Mouse (Mus musculus) liver, embryonic 11.5 days (tissue): ENCODE data around the gene Ccdc65. TPM values are rescaled to one million over a fixed set of nuclear protein-coding genes. Genes with fewer than 3 reads are reported as not detected.

Experiments used
- ATAC-seq: fragments of 200-750 bp; cut with Nextera tagmentation; replicated peaks from 2 replicates; pipeline ENCODE4 v1.8.0; 2017; ENCODE audit warnings: moderate number of reproducible peaks, mild to moderate bottlenecking, moderate TSS enrichment, moderate library complexity; ENCODE audit not compliant: low FRiP score
- DNase-seq: peaks from one replicate; pipeline ENCODE4 v3.0.0-alpha.2; 2017; ENCODE audit warnings: low spot score
- H3K27ac ChIP-seq: fragments of 300-500 bp; sonication (generic); 2 replicates; pipeline ENCODE4 v1.5.1; 2014; ENCODE audit warnings: mild to moderate bottlenecking, low read depth, low read length, control low read depth
- H3K27me3 ChIP-seq: fragments of 300-500 bp; sonication (generic); replicated peaks from 2 replicates; pipeline ENCODE4 v1.6.1; 2014; ENCODE audit warnings: low read length, mixed read lengths; ENCODE audit not compliant: control insufficient read depth, insufficient read depth
- H3K36me3 ChIP-seq: fragments of 300-500 bp; sonication (generic); 2 replicates; pipeline ENCODE4 v1.6.1; 2014; ENCODE audit warnings: mild to moderate bottlenecking, low read length, moderate library complexity, mixed read lengths; ENCODE audit not compliant: control insufficient read depth, insufficient read depth
- H3K4me1 ChIP-seq: fragments of 300-500 bp; sonication (generic); replicated peaks from 2 replicates; pipeline ENCODE4 v1.6.1; 2014; ENCODE audit warnings: low read length, mixed read lengths; ENCODE audit not compliant: control insufficient read depth, insufficient read depth
- H3K4me2 ChIP-seq: fragments of 300-500 bp; sonication (generic); 2 replicates; pipeline ENCODE4 v1.6.1; 2014; ENCODE audit warnings: mild to moderate bottlenecking, control low read depth, moderate library complexity
- H3K4me3 ChIP-seq: fragments of 300-500 bp; sonication (generic); 2 replicates; pipeline ENCODE4 v1.5.1; 2014; ENCODE audit warnings: low read depth, low read length, control low read depth
- H3K9ac ChIP-seq: fragments of 300-500 bp; sonication (generic); 2 replicates; pipeline ENCODE4 v1.6.1; 2014; ENCODE audit warnings: low read depth, low read length, control low read depth
- H3K9me3 ChIP-seq: fragments of 300-500 bp; sonication (generic); 2 replicates; pipeline ENCODE4 v1.6.1; 2016; ENCODE audit warnings: low read length, inconsistent platforms, mixed read lengths; ENCODE audit not compliant: control insufficient read depth
- WGBS: fragments of 180-500 bp; shearing (Covaris S2); extraction: QIAGEN DNeasy Blood & Tissue Kit; methylation state at CpG from one replicate; pipeline ENCODE4 v1.1.7; 2014; 5-methylcytosine and 5-hydroxymethylcytosine counted together
- polyA plus RNA-seq: library from polyadenylated mRNA; unstranded; fragments of >200 nt; fragmentation: Nextera tagmentation; extraction: Ambion mirVana; gene quantifications from 2 replicates; pipeline ENCODE4 v1.2.1, GENCODE M21; 2014

The Ccdc65 gene
- polyA plus RNA-seq, 1 experiment from 2014 or later: 0.19 TPM

GRCm38 (mm10) chr15:98674994-98675545 is 32.9 kb upstream of the Ccdc65 start:
- Histone ChIP-seq H3K4me3 (no peak overlapping the region), H3K36me3 (no peaks in the 10 kb centered on the region), H3K4me2 (no peak overlapping the region), H3K27ac (no peak overlapping the region), H3K9ac (no peak overlapping the region), H3K9me3 (no peaks in the 10 kb centered on the region), H3K27me3 (peaks cover 43% of the 10 kb centered on the region), H3K4me1 (peaks cover 12% of the 10 kb centered on the region)
- WGBS: 37% methylated on average over 11 of the region's 11 CpGs
- no peak for DNase-seq
- no peak for ATAC-seq

GRCm38 (mm10) chr15:98675634-98676250 is 32.3 kb upstream of the Ccdc65 start:
- ATAC-seq (no peak), DNase-seq (no peak)
- no peak overlapping the region for H3K27ac ChIP-seq
- H3K4me1 ChIP-seq: peaks cover 12% of the 10 kb centered on the region
- no peaks in the 10 kb centered on the region for H3K36me3 ChIP-seq
- H3K27me3 ChIP-seq: peaks cover 43% of the 10 kb centered on the region
- peak overlapping the region; percentile 9; the same call in 1 of the 2 replicates for H3K4me2 ChIP-seq
- H3K9ac ChIP-seq: no peak overlapping the region
- 12% methylated on average over 14 of the region's 14 CpGs for WGBS
- no peaks in the 10 kb centered on the region for H3K9me3 ChIP-seq
- no peak overlapping the region for H3K4me3 ChIP-seq

DNA sequence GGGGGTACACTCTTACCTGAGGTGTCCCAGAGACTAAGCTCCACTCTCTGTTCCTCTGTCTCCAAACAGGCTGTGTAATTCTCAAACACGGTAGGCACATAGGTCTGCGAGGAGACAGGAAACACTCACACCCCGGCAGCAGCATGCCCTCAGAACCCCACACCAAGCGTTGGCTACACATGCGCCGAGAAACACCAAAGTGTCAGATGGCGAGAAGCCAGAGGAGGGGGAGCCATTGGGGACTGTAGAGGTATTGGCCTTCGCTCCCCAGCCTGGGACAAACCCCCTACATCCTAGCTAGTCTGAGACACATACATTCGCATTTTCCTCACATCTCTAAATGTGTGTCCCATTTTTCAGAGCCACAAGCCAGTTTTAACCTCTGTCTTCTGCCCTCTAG is 31.5 kb upstream of the Ccdc65 start:
- H3K9ac ChIP-seq: no peak overlapping the region
- 7% methylated on average over 9 of the region's 9 CpGs for WGBS
- peaks cover 47% of the 10 kb centered on the region for H3K27me3 ChIP-seq

DNA sequence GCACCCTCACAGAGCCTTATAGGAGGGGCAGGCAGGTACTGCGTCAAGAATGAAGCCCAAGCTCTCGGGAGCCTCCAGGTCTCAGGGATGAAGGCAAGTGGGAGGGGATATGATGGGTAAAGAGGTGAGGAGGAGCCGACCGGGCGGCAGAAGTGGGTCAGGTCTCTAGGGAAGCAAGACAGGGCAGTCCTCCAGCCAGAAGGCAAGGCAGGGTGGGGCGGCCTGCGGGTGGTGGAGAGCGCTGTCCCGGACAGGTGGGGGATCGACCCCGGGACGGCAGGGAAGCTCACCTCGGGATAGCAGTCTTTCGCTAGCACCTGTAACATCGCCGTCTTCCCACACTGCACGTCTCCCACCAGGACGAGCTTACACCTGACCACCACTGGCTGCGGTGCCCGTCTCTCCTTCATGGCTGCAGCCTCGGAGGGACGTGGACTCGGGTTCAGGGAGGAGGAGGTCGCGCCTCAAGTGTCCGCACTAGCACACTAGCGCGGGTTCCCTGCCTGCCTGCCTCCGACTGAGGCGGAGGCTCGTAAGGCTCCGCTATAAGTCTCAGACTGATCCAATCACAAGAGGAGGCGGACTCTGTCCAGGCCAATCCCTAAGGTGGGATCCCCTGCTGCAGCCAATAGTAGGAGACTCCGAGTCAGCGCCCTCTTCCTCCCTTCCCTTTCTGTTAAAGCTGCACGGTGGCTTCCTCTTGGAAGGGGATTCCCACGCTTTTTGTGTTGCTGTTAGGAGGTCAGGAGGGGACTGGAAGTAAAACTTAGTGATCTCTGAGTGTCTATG is 30.9 kb upstream of the Ccdc65 start, which contains the start of gene Rnd1:
Gene Rnd1 (minus strand): TSS at position 522 of the 789 bp plus-strand sequence.
- ATAC-seq: peak; percentile 96
- peak within 1 kb of the TSS; percentile 82 for H3K4me2 ChIP-seq
- H3K27me3 ChIP-seq: peaks cover 47% of the 10 kb centered on the region
- H3K9me3 ChIP-seq: no peaks in the 10 kb centered on the region
- under 1% methylated on average over 37 of the region's 37 CpGs for WGBS
- DNase-seq: peak; percentile 77
- peak within 1 kb of the TSS; percentile 44 for H3K4me3 ChIP-seq
- H3K9ac ChIP-seq: peak within 1 kb of the TSS; percentile 23
- peaks cover 12% of the 10 kb centered on the region for H3K4me1 ChIP-seq
- no peak within 1 kb of the TSS for H3K27ac ChIP-seq
- H3K36me3 ChIP-seq: no peaks in the 10 kb centered on the region

More for the DNA sequence above, 31.5 kb upstream of the Ccdc65 start:
- Histone ChIP-seq H3K36me3 (no peaks in the 10 kb centered on the region), H3K4me1 (peaks cover 12% of the 10 kb centered on the region), H3K4me3 (peak overlapping the region; percentile 44), H3K4me2 (peak overlapping the region; percentile 82), H3K9me3 (no peaks in the 10 kb centered on the region), H3K27ac (no peak overlapping the region)
- DNase-seq (no peak), ATAC-seq (no peak)

DNA sequence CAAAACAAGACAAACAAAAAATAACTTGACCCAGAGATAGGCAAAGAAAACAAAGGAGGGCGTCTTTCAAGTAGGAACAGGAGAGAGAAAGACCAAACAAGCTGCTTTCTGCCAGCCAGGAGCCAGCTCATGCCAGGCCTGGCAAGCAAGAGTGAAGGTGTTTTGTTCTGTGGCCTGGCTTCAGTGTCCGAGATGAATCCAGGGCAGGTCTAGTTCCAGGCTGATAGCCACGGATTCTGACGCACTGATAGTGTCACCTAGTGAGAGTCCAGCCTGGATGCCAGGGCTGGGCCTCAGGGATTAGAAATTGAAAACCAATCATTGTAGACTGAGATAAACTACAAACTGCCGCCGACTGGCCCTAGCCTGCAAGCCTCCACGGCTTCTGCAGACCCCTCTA is 30.0 kb upstream of the Ccdc65 start:
- DNase-seq: no peak
- H3K27me3 ChIP-seq: peaks cover 47% of the 10 kb centered on the region
- H3K9ac ChIP-seq: no peak overlapping the region
- H3K4me1 ChIP-seq: peaks cover 12% of the 10 kb centered on the region
- H3K4me2 ChIP-seq: no peak overlapping the region
- H3K9me3 ChIP-seq: no peaks in the 10 kb centered on the region
- 54% methylated on average over 7 of the region's 7 CpGs for WGBS
- H3K36me3 ChIP-seq: no peaks in the 10 kb centered on the region
- no peak overlapping the region for H3K27ac ChIP-seq
- no peak overlapping the region for H3K4me3 ChIP-seq
- ATAC-seq: no peak

DNA sequence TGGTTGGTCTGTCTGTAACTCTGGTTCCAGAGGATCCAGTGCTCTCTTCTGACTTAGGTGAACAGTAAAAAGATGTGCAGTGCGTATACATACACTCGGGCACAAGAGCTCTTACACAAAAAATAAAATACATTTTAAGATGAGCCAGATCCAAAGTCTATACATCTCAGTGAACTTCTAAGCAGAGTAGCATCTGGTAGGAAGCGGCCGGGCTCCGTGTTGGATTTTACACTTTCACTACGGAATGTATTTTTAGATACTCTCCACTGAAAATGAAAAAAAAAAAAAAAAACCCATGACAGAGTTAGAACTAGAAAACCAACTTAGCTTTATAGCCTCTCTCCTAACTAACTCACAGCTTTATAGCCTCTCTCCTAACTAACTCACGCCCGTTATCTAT is 27.3 kb upstream of the Ccdc65 start:
- no peak overlapping the region for H3K9ac ChIP-seq
- no peaks in the 10 kb centered on the region for H3K9me3 ChIP-seq
- DNase-seq: no peak
- peaks cover 27% of the 10 kb centered on the region for H3K27me3 ChIP-seq
- no peak overlapping the region for H3K4me2 ChIP-seq
- no peaks in the 10 kb centered on the region for H3K36me3 ChIP-seq
- ATAC-seq: no peak
- H3K4me3 ChIP-seq: no peak overlapping the region
- no peak overlapping the region for H3K27ac ChIP-seq
- H3K4me1 ChIP-seq: peaks cover 12% of the 10 kb centered on the region
- WGBS: 81% methylated on average over 8 of the region's 8 CpGs

DNA sequence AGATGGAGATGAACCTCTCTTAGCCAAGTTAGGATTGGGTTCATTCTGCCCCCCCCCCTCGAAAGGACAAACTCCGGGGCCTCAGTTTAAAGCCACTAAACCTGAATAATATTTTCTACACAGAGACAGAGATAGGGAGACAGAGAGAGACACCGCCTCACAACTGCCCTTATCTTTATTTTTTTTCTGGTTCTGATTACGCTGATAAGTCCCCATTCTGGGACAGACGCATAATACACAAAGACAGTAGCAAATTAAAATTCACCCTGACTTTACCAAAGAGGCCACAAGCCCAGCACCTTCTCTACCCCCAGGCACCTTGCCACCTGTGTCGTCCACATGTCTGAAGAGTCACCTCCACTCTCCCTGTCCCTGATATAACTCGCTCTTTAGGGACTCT is 26.4 kb upstream of the Ccdc65 start:
- DNase-seq: no peak
- no peak overlapping the region for H3K4me2 ChIP-seq
- peaks cover 18% of the 10 kb centered on the region for H3K27me3 ChIP-seq
- H3K36me3 ChIP-seq: no peaks in the 10 kb centered on the region
- WGBS: 65% methylated on average over 7 of the region's 7 CpGs
- no peak overlapping the region for H3K4me3 ChIP-seq
- no peak overlapping the region for H3K27ac ChIP-seq
- H3K9ac ChIP-seq: no peak overlapping the region
- no peaks in the 10 kb centered on the region for H3K9me3 ChIP-seq
- peaks cover 9% of the 10 kb centered on the region for H3K4me1 ChIP-seq
- no peak for ATAC-seq

- no peak overlapping the region for H3K4me3 ChIP-seq
- no peaks in the 10 kb centered on the region for H3K9me3 ChIP-seq
- no peak overlapping the region for H3K9ac ChIP-seq
- no peaks in the 10 kb centered on the region for H3K36me3 ChIP-seq
- DNase-seq: no peak
- H3K4me1 ChIP-seq: no peaks in the 10 kb centered on the region
- peaks cover 4% of the 10 kb centered on the region for H3K27me3 ChIP-seq
- no peak overlapping the region for H3K4me2 ChIP-seq
- no peak for ATAC-seq
- no peak overlapping the region for H3K27ac ChIP-seq
- 57% methylated on average over 10 of the region's 10 CpGs for WGBS
Observed at GRCm38 (mm10) chr15:98683177-98683576, 24.8 kb upstream of the Ccdc65 start.
